11 mouse cellular contexts compared by ENCODE assay signal in the genomic region with DNA sequence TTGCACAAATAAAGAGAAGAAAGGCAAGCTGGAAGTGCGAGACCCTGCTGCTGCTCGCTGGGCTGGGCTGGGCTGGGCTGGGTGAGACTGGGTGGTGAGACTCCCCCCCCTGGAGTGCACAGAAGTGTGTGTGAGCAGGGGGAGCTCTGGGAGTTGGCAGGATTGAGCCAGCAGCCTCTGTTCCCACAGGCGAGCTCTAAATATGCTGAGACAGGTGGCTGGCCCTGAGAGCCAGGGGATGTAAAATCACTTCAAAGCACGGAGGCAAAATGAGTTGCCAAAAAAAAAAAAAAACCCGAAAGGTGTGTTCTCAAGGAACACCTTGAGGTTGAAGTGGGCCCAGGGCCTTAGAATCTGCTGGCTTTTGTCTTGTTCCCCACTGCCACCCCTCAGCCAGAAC. TPM values are rescaled to one million over a fixed set of nuclear protein-coding genes. Genes with fewer than 3 reads are reported as not detected.
DNase-seq lines count a peak whose midpoint lies in the region; ATAC-seq lines count a peak whose summit lies in the region.
"Had no signal": no experiment of that assay in that cellular context is flagged by ENCODE, and none has a peak within 500 bp of the region (broad histone marks: within the 10 kb centered on the region; RNA-seq: fewer than 3 reads in every experiment).

No protein-coding gene starts in this region.

- peak; percentile 75; the same call in 1 of the 2 replicates for ATAC-seq in forebrain, embryonic 14.5 days
- ATAC-seq in forebrain, embryonic 12.5 days (ENCODE audit: low FRiP score): no peak
- ATAC-seq: Patski had no signal

- H3K27ac ChIP-seq in forebrain, embryonic 14.5 days (ENCODE audit: low read depth, low read length): peak overlapping the region; percentile 59
- no peak overlapping the region for H3K27ac ChIP-seq in forebrain, embryonic 12.5 days
- H3K27ac ChIP-seq: kidney, embryonic 15.5 days; midbrain, embryonic 15.5 days had no signal

- H3K9me3 ChIP-seq in forebrain, embryonic 14.5 days (replicated peaks; ENCODE audit: control insufficient read depth, low read length): no peaks in the 10 kb centered on the region
- H3K9me3 ChIP-seq in forebrain, embryonic 12.5 days: no peaks in the 10 kb centered on the region
- H3K9me3 ChIP-seq: kidney, embryonic 15.5 days; midbrain, embryonic 15.5 days had no signal

- H3K36me3 ChIP-seq in forebrain, embryonic 14.5 days (ENCODE audit: control insufficient read depth, insufficient read depth, low read length): peaks cover 59% of the 10 kb centered on the region
- H3K36me3 ChIP-seq in forebrain, embryonic 12.5 days (replicated peaks): peaks cover 54% of the 10 kb centered on the region

- H3K4me3 ChIP-seq in forebrain, embryonic 14.5 days (ENCODE audit: low read depth, low read length): no peak overlapping the region
- no peak overlapping the region for H3K4me3 ChIP-seq in forebrain, embryonic 12.5 days (replicated peaks)
- H3K4me3 ChIP-seq: kidney, embryonic 15.5 days; midbrain, embryonic 15.5 days had no signal

- H3K27me3 ChIP-seq in forebrain, embryonic 14.5 days (replicated peaks; ENCODE audit: control insufficient read depth, insufficient read depth, low read length): no peaks in the 10 kb centered on the region
- H3K27me3 ChIP-seq in forebrain, embryonic 12.5 days: no peaks in the 10 kb centered on the region
- H3K27me3 ChIP-seq: kidney, embryonic 15.5 days; midbrain, embryonic 15.5 days; Patski had no signal

- DNase-seq in forebrain, embryonic 14.5 days (ENCODE audit: low spot score): peak; percentile 62
- peak; percentile 44 to 75 for DNase-seq in layer of hippocampus, adult 18-20 months (ENCODE audit: low spot score in 2 of 2)
- DNase-seq in layer of hippocampus, adult 9-10 months (ENCODE audit: low spot score): no peak
- peak; percentile 72 to 77 for DNase-seq in cerebellum, postnatal 10 days
- DNase-seq in layer of hippocampus, postnatal 10 days (ENCODE audit: low spot score in 2 of 2): peak; percentile 46 to 59
- no peak for DNase-seq in retina, postnatal 1 day
- no peak for DNase-seq in kidney, adult 9 months

- 52% methylated on average over 5 of the region's 5 CpGs for WGBS in forebrain, embryonic 14.5 days
- WGBS in forebrain, embryonic 12.5 days: 81% methylated on average over 5 of the region's 5 CpGs

- peaks cover 7% of the 10 kb centered on the region; the same call in 1 of the 2 replicates for H3K4me1 ChIP-seq in forebrain, embryonic 14.5 days (ENCODE audit: control insufficient read depth, insufficient read depth, low read length)
- H3K4me1 ChIP-seq in forebrain, embryonic 12.5 days: 0 out of 2 replicates have a peak, but pooled peaks cover 4% of the 10 kb centered on the region
- H3K4me1 ChIP-seq: kidney, embryonic 15.5 days had no signal

- no peak overlapping the region for H3K4me2 ChIP-seq in forebrain, embryonic 14.5 days (ENCODE audit: low read length)
- no peak overlapping the region for H3K4me2 ChIP-seq in forebrain, embryonic 12.5 days
- H3K4me2 ChIP-seq: kidney, embryonic 15.5 days; midbrain, embryonic 15.5 days had no signal

- H3K9ac ChIP-seq in forebrain, embryonic 14.5 days (ENCODE audit: low read length): no peak overlapping the region
- no peak overlapping the region for H3K9ac ChIP-seq in forebrain, embryonic 12.5 days
- H3K9ac ChIP-seq: kidney, embryonic 15.5 days; midbrain, embryonic 15.5 days had no signal

RNA-seq across cellular contexts. Expression of a gene that starts 7.3 kb away (rescaled TPM):
- polyA plus RNA-seq in forebrain, embryonic 14.5 days (2014; fragmentation: Nextera tagmentation; extraction: Ambion mirVana): 168 and 174 TPM in 2 replicates
- 126 TPM in 2 replicates for polyA plus RNA-seq in forebrain, embryonic 12.5 days (2016; fragmentation: Nextera tagmentation; extraction: Ambion mirVana)
- total RNA-seq in layer of hippocampus, adult 18-20 months (2021): 10 to 100 TPM; 58.5 to 68.8 TPM
- 10 to 100 TPM; 75.0 to 81.6 TPM for total RNA-seq in layer of hippocampus, postnatal 10 days (2021)

RNA-seq across cellular contexts. Expression of a gene that starts 22.1 kb away (rescaled TPM):
- 62.0 and 96.6 TPM in 2 replicates for polyA plus RNA-seq in forebrain, embryonic 14.5 days (2014; fragmentation: Nextera tagmentation; extraction: Ambion mirVana)
- 193 and 211 TPM in 2 replicates for polyA plus RNA-seq in forebrain, embryonic 12.5 days (2016; fragmentation: Nextera tagmentation; extraction: Ambion mirVana)
- 100 to 1,000 TPM; 174 to 181 TPM for total RNA-seq in layer of hippocampus, adult 18-20 months (2021)
- 100 to 1,000 TPM; 132 to 137 TPM for total RNA-seq in layer of hippocampus, postnatal 10 days (2021)

RNA-seq across cellular contexts. Expression of a gene that starts 54.9 kb away (rescaled TPM):
- 3.3 and 4.0 TPM in 2 replicates for polyA plus RNA-seq in forebrain, embryonic 14.5 days (2014; fragmentation: Nextera tagmentation; extraction: Ambion mirVana)
- 6.0 and 7.8 TPM in 2 replicates for polyA plus RNA-seq in forebrain, embryonic 12.5 days (2016; fragmentation: Nextera tagmentation; extraction: Ambion mirVana)
- 1 to 10 TPM; 6.3 to 8.2 TPM for total RNA-seq in layer of hippocampus, adult 18-20 months (2021)
- total RNA-seq in layer of hippocampus, postnatal 10 days (2021): 1 to 10 TPM; 5.8 to 6.5 TPM

Comparison
In these comparisons a context has a peak if more than half of its experiments do, and no peak if none do; other contexts are left out.
1. DNase-seq: peak in forebrain, embryonic 14.5 days (single experiment), layer of hippocampus, adult 18-20 months (2 of 2), cerebellum, postnatal 10 days (2 of 2) and layer of hippocampus, postnatal 10 days (2 of 2); none in layer of hippocampus, adult 9-10 months (single experiment), retina, postnatal 1 day (single experiment) and kidney, adult 9 months (single experiment).